Mouse (Mus musculus) erythroblast, embryonic 14.5 days (primary cell): Measurements from ENCODE around the gene Otog.

Experiments
- GATA1 ChIP-seq: IDR thresholded peaks from 2 replicates; pipeline ENCODE4 v1.6.1; 2012; ENCODE audit warnings: low read length, inconsistent platforms, mixed read lengths
- TAL1 ChIP-seq: IDR thresholded peaks from 3 replicates; pipeline ENCODE4 v1.6.1; 2012; ENCODE audit warnings: low read length, inconsistent platforms, mixed read lengths

DNA sequence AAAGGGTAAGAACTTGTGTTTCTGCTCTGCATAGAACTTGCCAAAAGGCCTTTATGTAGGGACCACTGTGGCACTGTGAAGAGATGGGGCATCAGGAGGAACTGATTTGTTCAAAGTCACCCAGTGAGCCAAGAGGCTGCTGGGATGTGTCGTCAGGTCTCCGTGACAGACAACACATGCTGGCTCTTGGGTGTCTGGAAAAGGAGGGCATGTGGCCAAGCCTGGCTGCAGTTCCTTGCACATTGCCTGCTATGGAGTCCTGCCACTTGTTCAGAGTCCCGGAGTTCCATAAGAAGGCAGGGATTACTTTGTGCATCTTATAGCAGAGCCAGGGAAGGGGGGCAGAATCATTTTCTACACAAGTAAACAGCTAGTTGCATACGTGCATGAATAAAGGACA is 13.9 kb upstream of the Otog start:
- TF ChIP-seq GATA1 = no peak
- no peak for TF ChIP-seq TAL1
